Mouse (Mus musculus) Muller cell, postnatal 12 days (primary cell): ENCODE data around the gene Lrrc7.
"Not testable (repeated sequence)": the region's sequence is repeated elsewhere in the genome, so short reads cannot be mapped to it uniquely, and the experiment has no call there.

Experiments used
- DNase-seq: peaks from one replicate; pipeline ENCODE4 v3.0.0-alpha.2; 2015; ENCODE audit errors: inconsistent ontology term

The Lrrc7 gene

GRCm38 (mm10) chr3:158168454-158168853 lies 393.6 kb downstream of the Lrrc7 start:
- DNase-seq, result no peak

GRCm38 (mm10) chr3:158165004-158165403 lies 397.0 kb downstream of the Lrrc7 start:
- DNase-seq, result no peak

GRCm38 (mm10) chr3:158164452-158164851 lies 397.6 kb downstream of the Lrrc7 start:
- DNase-seq, result peak; percentile 9

- DNase-seq, result no peak
These were observed 398.9 kb downstream of the Lrrc7 start for GRCm38 (mm10) chr3:158163127-158163526.

GRCm38 (mm10) chr3:158161924-158162490 lies 400.0 kb downstream of the Lrrc7 start:
- peak; percentile 48 for DNase-seq

GRCm38 (mm10) chr3:158155515-158156286 lies 406.3 kb downstream of the Lrrc7 start:
- DNase-seq, result peak; percentile 56

GRCm38 (mm10) chr3:158154134-158154533 lies 407.9 kb downstream of the Lrrc7 start:
- DNase-seq, result no peak

- no peak for DNase-seq
These were observed 413.0 kb downstream of the Lrrc7 start for GRCm38 (mm10) chr3:158148998-158149397.

- DNase-seq, result no peak
These were observed 421.4 kb downstream of the Lrrc7 start for GRCm38 (mm10) chr3:158140629-158141028.

GRCm38 (mm10) chr3:158137796-158138195 lies 424.2 kb downstream of the Lrrc7 start:
- no peak for DNase-seq

- DNase-seq, result no peak
These were observed 430.3 kb downstream of the Lrrc7 start for GRCm38 (mm10) chr3:158131672-158132071.

- no peak for DNase-seq
These were observed 430.8 kb downstream of the Lrrc7 start for GRCm38 (mm10) chr3:158131233-158131632.

GRCm38 (mm10) chr3:158122899-158123298 lies 439.1 kb downstream of the Lrrc7 start:
- no peak for DNase-seq

- no peak for DNase-seq
These were observed 456.8 kb downstream of the Lrrc7 start for GRCm38 (mm10) chr3:158105260-158105659.

- DNase-seq, result no peak
These were observed 458.6 kb downstream of the Lrrc7 start for GRCm38 (mm10) chr3:158103467-158103866.

GRCm38 (mm10) chr3:158102530-158102929 lies 459.5 kb downstream of the Lrrc7 start:
- not testable (repeated sequence) for DNase-seq

- DNase-seq, result not testable (repeated sequence)
These were observed 460.0 kb downstream of the Lrrc7 start for GRCm38 (mm10) chr3:158102043-158102442.

GRCm38 (mm10) chr3:158093919-158094318 lies 468.1 kb downstream of the Lrrc7 start:
- no peak for DNase-seq

- no peak for DNase-seq
These were observed 470.4 kb downstream of the Lrrc7 start for GRCm38 (mm10) chr3:158091601-158092000.

- DNase-seq, result no peak
These were observed 484.2 kb downstream of the Lrrc7 start for GRCm38 (mm10) chr3:158077828-158078227.

- no peak for DNase-seq
These were observed 484.6 kb downstream of the Lrrc7 start for GRCm38 (mm10) chr3:158077380-158077772.

GRCm38 (mm10) chr3:158076685-158077379 lies 485.2 kb downstream of the Lrrc7 start:
- DNase-seq, result peak; percentile 33

- DNase-seq, result no peak
These were observed 487.0 kb downstream of the Lrrc7 start for GRCm38 (mm10) chr3:158075004-158075403.
